Mouse (Mus musculus): ENCODE results near the gene Olfr1377. TPM values are rescaled to one million over a fixed set of nuclear protein-coding genes. Genes with fewer than 3 reads are reported as not detected.
A peak's percentile ranks its signal among the peaks of the same experiment; 100 is the strongest.

Gene Olfr1377
- polyA plus RNA-seq, 2 experiments, result not detected

DNA sequence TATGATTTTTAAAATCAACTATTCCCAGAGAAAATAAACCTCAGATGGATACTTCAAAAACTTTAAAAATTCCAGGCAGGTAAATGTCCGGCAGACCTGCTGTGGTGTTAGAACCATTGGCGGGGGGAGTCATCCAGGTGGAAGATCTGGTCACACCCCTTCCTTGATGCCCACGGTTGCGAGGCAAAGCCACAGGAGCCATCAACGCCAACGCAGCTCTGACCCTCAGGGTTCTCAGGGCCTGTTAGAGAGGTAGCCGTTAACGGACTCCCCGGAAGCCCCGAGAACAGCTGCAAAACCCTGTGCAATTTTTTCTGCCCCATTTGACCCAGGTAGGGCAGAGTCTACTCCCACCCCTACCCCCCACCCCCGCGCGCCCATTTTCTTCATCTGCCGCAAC lies 38.3 kb upstream of the Olfr1377 start, which contains the start of gene 4933414I15Rik:
Gene 4933414I15Rik, minus strand, starts transcription at position 260 of the 400 bp plus-strand sequence.
- H3K36me3 ChIP-seq (ENCODE audit: control insufficient read depth, insufficient read depth, low read length), result no peaks in the 10 kb centered on the region
- DNase-seq (ENCODE audit: low spot score) (no peak), ATAC-seq (ENCODE audit: low FRiP score, low read depth) (no peak)
- H3K4me2 ChIP-seq (replicated peaks; ENCODE audit: low read depth, low read length, severe bottlenecking), result no peak within 1 kb of the TSS
- WGBS, result 66% methylated on average over 14 of the region's 14 CpGs
- no peaks in the 10 kb centered on the region for H3K9me3 ChIP-seq (ENCODE audit: control insufficient read depth, low read length)
- TF ChIP-seq POLR2A (IDR thresholded peaks at IDR 0.05; ENCODE audit: borderline replicate concordance, extremely low read depth, insufficient read depth, insufficient read length), result no peak
- H3K4me3 ChIP-seq (replicated peaks; ENCODE audit: low read length), result no peak within 1 kb of the TSS
- no peaks in the 10 kb centered on the region for H3K4me1 ChIP-seq (ENCODE audit: control insufficient read depth, insufficient read depth, low read length)
- H3K27me3 ChIP-seq (ENCODE audit: control insufficient read depth, insufficient read depth, low read length), result no peaks in the 10 kb centered on the region
- H3K9ac ChIP-seq (ENCODE audit: low read depth, low read length, severe bottlenecking), result no peak within 1 kb of the TSS
- no peak within 1 kb of the TSS for H3K27ac ChIP-seq (replicated peaks; ENCODE audit: low read depth, low read length)

DNA sequence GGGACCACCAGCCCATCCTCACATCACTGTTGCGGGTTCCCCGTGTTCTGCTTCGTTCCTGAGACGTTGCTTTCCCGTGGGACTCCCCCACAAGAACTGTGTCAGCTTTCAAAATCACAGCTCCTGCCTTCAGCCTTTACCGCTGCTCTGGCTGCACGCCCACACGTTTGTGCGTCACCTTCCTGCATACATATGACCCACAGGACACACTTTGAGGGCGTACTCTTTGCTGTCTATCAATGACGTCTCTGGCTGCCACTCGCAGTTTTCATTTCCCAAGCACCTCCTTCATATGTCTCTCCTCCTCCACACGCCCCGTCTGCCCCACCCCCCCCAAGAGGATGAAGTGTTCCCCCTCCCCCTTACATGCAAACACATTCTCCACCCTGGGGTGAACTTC lies 29.5 kb upstream of the Olfr1377 start:
- no peak for DNase-seq (ENCODE audit: low spot score)
- no peak overlapping the region for H3K9ac ChIP-seq (ENCODE audit: low read depth, low read length, severe bottlenecking)

GRCm38 (mm10) chr11:50953665-50954064 lies 28.1 kb upstream of the Olfr1377 start, which contains the start of gene Prop1:
Prop1 (minus strand) TSS chr11:50953765.
- H3K4me1 ChIP-seq (ENCODE audit: control insufficient read depth, insufficient read depth, low read length), result no peaks in the 10 kb centered on the region
- H3K4me2 ChIP-seq (replicated peaks; ENCODE audit: low read depth, low read length, severe bottlenecking), result no peak within 1 kb of the TSS
- TF ChIP-seq POLR2A (IDR thresholded peaks at IDR 0.05; ENCODE audit: borderline replicate concordance, extremely low read depth, insufficient read depth, insufficient read length), result no peak
- no peak within 1 kb of the TSS for H3K27ac ChIP-seq (replicated peaks; ENCODE audit: low read depth, low read length)
- DNase-seq (ENCODE audit: low spot score) (no peak), ATAC-seq (ENCODE audit: low FRiP score, low read depth) (no peak)
- 59% methylated on average over 5 of the region's 6 CpGs for WGBS
- no peak within 1 kb of the TSS for H3K4me3 ChIP-seq (replicated peaks; ENCODE audit: low read length)
- H3K9me3 ChIP-seq (ENCODE audit: control insufficient read depth, low read length), result no peaks in the 10 kb centered on the region
- H3K9ac ChIP-seq (ENCODE audit: low read depth, low read length, severe bottlenecking), result no peak within 1 kb of the TSS
- no peaks in the 10 kb centered on the region for H3K27me3 ChIP-seq (ENCODE audit: control insufficient read depth, insufficient read depth, low read length)
- no peaks in the 10 kb centered on the region for H3K36me3 ChIP-seq (ENCODE audit: control insufficient read depth, insufficient read depth, low read length)

More for the DNA sequence above, 29.5 kb upstream of the Olfr1377 start:
- H3K4me2 ChIP-seq (replicated peaks; ENCODE audit: low read depth, low read length, severe bottlenecking), result no peak overlapping the region
- H3K9me3 ChIP-seq (ENCODE audit: control insufficient read depth, low read length), result no peaks in the 10 kb centered on the region
- H3K36me3 ChIP-seq (ENCODE audit: control insufficient read depth, insufficient read depth, low read length), result no peaks in the 10 kb centered on the region
- no peak overlapping the region for H3K4me3 ChIP-seq (replicated peaks; ENCODE audit: low read length)
- no peak for ATAC-seq (ENCODE audit: low FRiP score, low read depth)
- H3K27ac ChIP-seq (replicated peaks; ENCODE audit: low read depth, low read length), result no peak overlapping the region
- H3K4me1 ChIP-seq (ENCODE audit: control insufficient read depth, insufficient read depth, low read length), result no peaks in the 10 kb centered on the region
- no peaks in the 10 kb centered on the region for H3K27me3 ChIP-seq (ENCODE audit: control insufficient read depth, insufficient read depth, low read length)
- TF ChIP-seq POLR2A (IDR thresholded peaks at IDR 0.05; ENCODE audit: borderline replicate concordance, extremely low read depth, insufficient read depth, insufficient read length), result no peak
- WGBS, result 64% methylated on average over 14 of the region's 14 CpGs

DNA sequence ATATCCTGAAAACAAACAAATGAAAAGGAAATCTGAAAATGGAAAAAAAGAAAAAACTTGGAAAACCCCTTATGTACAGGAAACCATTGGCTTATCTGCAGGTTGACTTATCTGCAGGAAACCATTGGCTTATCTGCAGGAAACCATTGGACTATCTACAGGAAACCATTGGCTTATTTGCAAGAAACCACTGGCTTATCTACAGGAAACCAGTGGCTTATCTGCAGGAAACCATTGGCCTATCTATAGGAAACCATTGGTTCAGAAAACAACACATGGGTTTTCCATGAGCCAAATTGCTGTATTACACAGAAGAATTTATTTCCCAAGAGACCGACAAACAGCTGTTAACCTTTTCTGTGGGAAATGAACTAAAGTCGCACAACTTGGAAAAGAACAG lies 16.9 kb upstream of the Olfr1377 start:
- Histone ChIP-seq H3K9ac (ENCODE audit: low read depth, low read length, severe bottlenecking) (no peak overlapping the region), H3K27me3 (ENCODE audit: control insufficient read depth, insufficient read depth, low read length) (no peaks in the 10 kb centered on the region), H3K4me2 (replicated peaks; ENCODE audit: low read depth, low read length, severe bottlenecking) (no peak overlapping the region), H3K36me3 (ENCODE audit: control insufficient read depth, insufficient read depth, low read length) (no peaks in the 10 kb centered on the region), H3K9me3 (ENCODE audit: control insufficient read depth, low read length) (no peaks in the 10 kb centered on the region), H3K4me1 (ENCODE audit: control insufficient read depth, insufficient read depth, low read length) (no peaks in the 10 kb centered on the region), H3K27ac (replicated peaks; ENCODE audit: low read depth, low read length) (no peak overlapping the region), H3K4me3 (replicated peaks; ENCODE audit: low read length) (no peak overlapping the region)
- ATAC-seq (ENCODE audit: low FRiP score, low read depth) (no peak), DNase-seq (ENCODE audit: low spot score) (peak; percentile 3)
- no peak for TF ChIP-seq POLR2A (IDR thresholded peaks at IDR 0.05; ENCODE audit: borderline replicate concordance, extremely low read depth, insufficient read depth, insufficient read length)
- WGBS, result 80% methylated on average over 2 of the region's 2 CpGs

DNA sequence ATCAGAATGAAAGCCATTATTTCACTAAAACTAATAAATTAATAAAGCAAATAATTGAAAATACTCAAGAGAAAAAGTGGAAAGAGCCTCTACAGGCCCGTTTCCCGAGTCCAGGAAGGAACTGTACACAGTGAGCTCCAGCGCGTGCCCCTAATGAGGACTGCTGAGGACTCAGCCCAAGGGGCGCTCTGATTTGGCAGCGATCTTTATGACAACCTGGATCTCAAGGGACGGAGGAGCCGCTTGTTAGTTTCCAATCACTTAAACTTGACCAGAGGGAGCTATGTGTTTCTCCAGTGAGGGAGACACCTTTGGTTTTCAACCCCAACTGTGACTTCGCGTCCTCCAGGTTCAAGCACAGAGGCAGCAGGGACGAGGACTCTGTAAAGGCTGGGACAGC lies 15.5 kb upstream of the Olfr1377 start, which contains the start of gene Olfr1378:
Gene Olfr1378, plus strand, starts transcription at position 301 of the 400 bp plus-strand sequence.
- 75% methylated on average over 11 of the region's 11 CpGs for WGBS
- H3K4me1 ChIP-seq (ENCODE audit: control insufficient read depth, insufficient read depth, low read length), result no peaks in the 10 kb centered on the region
- no peak within 1 kb of the TSS for H3K4me2 ChIP-seq (replicated peaks; ENCODE audit: low read depth, low read length, severe bottlenecking)

DNA sequence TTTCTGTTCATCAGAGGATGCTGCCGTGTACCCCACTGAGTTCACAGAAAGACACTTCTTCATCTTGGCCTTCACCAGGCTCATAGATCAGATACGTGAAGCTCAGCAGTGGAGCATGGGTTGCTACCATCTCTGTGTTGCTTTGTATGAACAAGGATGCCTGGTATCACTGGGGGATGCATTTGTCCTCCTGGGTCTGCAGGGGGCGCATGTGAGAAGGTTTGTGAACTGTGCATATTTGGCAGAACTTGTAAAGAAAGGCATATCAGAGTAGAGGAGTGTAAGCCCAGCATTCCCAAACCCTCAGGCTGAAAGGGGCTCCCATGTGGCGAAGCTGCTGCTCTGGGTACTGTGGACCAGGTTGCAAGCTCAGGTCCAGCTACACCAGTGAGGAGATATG lies 4.6 kb upstream of the Olfr1377 start:
- ATAC-seq (ENCODE audit: low FRiP score, low read depth) (no peak), DNase-seq (ENCODE audit: low spot score) (no peak)
- Histone ChIP-seq H3K4me1 (ENCODE audit: control insufficient read depth, insufficient read depth, low read length) (no peaks in the 10 kb centered on the region), H3K4me3 (replicated peaks; ENCODE audit: low read length) (no peak overlapping the region), H3K36me3 (ENCODE audit: control insufficient read depth, insufficient read depth, low read length) (no peaks in the 10 kb centered on the region), H3K4me2 (replicated peaks; ENCODE audit: low read depth, low read length, severe bottlenecking) (no peak overlapping the region), H3K9me3 (ENCODE audit: control insufficient read depth, low read length) (no peaks in the 10 kb centered on the region), H3K9ac (ENCODE audit: low read depth, low read length, severe bottlenecking) (no peak overlapping the region), H3K27me3 (ENCODE audit: control insufficient read depth, insufficient read depth, low read length) (no peaks in the 10 kb centered on the region), H3K27ac (replicated peaks; ENCODE audit: low read depth, low read length) (no peak overlapping the region)
- WGBS, result 70% methylated on average over 4 of the region's 4 CpGs
- no peak for TF ChIP-seq POLR2A (IDR thresholded peaks at IDR 0.05; ENCODE audit: borderline replicate concordance, extremely low read depth, insufficient read depth, insufficient read length)

More for the DNA sequence above, 15.5 kb upstream of the Olfr1377 start, which contains the start of gene Olfr1378:
- H3K4me3 ChIP-seq (replicated peaks; ENCODE audit: low read length), result no peak within 1 kb of the TSS
- ATAC-seq (ENCODE audit: low FRiP score, low read depth) (no peak), DNase-seq (ENCODE audit: low spot score) (no peak)
- no peaks in the 10 kb centered on the region for H3K36me3 ChIP-seq (ENCODE audit: control insufficient read depth, insufficient read depth, low read length)
- no peaks in the 10 kb centered on the region for H3K27me3 ChIP-seq (ENCODE audit: control insufficient read depth, insufficient read depth, low read length)
- H3K9me3 ChIP-seq (ENCODE audit: control insufficient read depth, low read length), result no peaks in the 10 kb centered on the region
- no peak within 1 kb of the TSS for H3K27ac ChIP-seq (replicated peaks; ENCODE audit: low read depth, low read length)
- no peak for TF ChIP-seq POLR2A (IDR thresholded peaks at IDR 0.05; ENCODE audit: borderline replicate concordance, extremely low read depth, insufficient read depth, insufficient read length)
- no peak within 1 kb of the TSS for H3K9ac ChIP-seq (ENCODE audit: low read depth, low read length, severe bottlenecking)
